Mouse (Mus musculus) megakaryocyte, embryonic 14.5 days (primary cell): ENCODE results near the gene 9530068E07Rik. TPM values are rescaled to one million over a fixed set of nuclear protein-coding genes. Genes with fewer than 3 reads are reported as not detected.

Source experiments
- H3K27me3 ChIP-seq: replicated peaks from 2 replicates; pipeline ENCODE3; 2012; ENCODE audit warnings: inconsistent platforms
- H3K36me3 ChIP-seq: replicated peaks from 2 replicates; pipeline ENCODE3; 2012; ENCODE audit warnings: low read length, inconsistent platforms, mixed read lengths
- H3K4me1 ChIP-seq: 2 replicates; pipeline ENCODE4 v1.6.1; 2012; ENCODE audit warnings: inconsistent platforms
- H3K4me3 ChIP-seq: replicated peaks from 2 replicates; pipeline ENCODE3; 2012; ENCODE audit warnings: moderate library complexity, mild to moderate bottlenecking, inconsistent platforms
- H3K9me3 ChIP-seq: 2 replicates; pipeline ENCODE4 v1.6.1; 2012; ENCODE audit warnings: inconsistent platforms
- FLI1 ChIP-seq: IDR thresholded peaks from 2 replicates; pipeline ENCODE4 v1.6.1; 2012; ENCODE audit warnings: low read length, inconsistent platforms, mixed read lengths
- GATA1 ChIP-seq: IDR thresholded peaks from 3 replicates; pipeline ENCODE4 v1.6.1; 2012; ENCODE audit warnings: mixed read lengths, low read length, inconsistent platforms, borderline replicate concordance
- polyA plus RNA-seq: library from polyadenylated mRNA; stranded (reverse); fragments of >175 nt; gene quantifications from 2 replicates; pipeline ENCODE4 v1.2.3, GENCODE M21; 2012; ENCODE audit warnings: low replicate concordance; ENCODE audit not compliant: insufficient read depth

Gene 9530068E07Rik
- polyA plus RNA-seq, 1 experiment, result 87.8 TPM

- Histone ChIP-seq H3K27me3 (no peaks in the 10 kb centered on the region), H3K36me3 (peaks cover 64% of the 10 kb centered on the region)
- TF ChIP-seq FLI1, result no peak
- TF ChIP-seq GATA1, result no peak
Measured at GRCm38 (mm10) chr11:52389933-52390332, 6.3 kb upstream of the 9530068E07Rik start.

GRCm38 (mm10) chr11:52394494-52394893, 1.7 kb upstream of the 9530068E07Rik start:
- H3K9me3 ChIP-seq, result peaks cover 4% of the 10 kb centered on the region
- peaks cover 21% of the 10 kb centered on the region for H3K36me3 ChIP-seq
- peaks cover 30% of the 10 kb centered on the region for H3K4me1 ChIP-seq
- H3K4me3 ChIP-seq, result no peak overlapping the region
- no peaks in the 10 kb centered on the region for H3K27me3 ChIP-seq
- TF ChIP-seq FLI1 (no peak), GATA1 (no peak)

More at GRCm38 (mm10) chr11:52389933-52390332, 6.3 kb upstream of the 9530068E07Rik start:
- Histone ChIP-seq H3K4me3 (no peak overlapping the region), H3K9me3 (peaks cover 4% of the 10 kb centered on the region), H3K4me1 (peaks cover 8% of the 10 kb centered on the region)

GRCm38 (mm10) chr11:52395343-52395742, 885 bp upstream of the 9530068E07Rik start:
- H3K4me3 ChIP-seq, result no peak overlapping the region

GRCm38 (mm10) chr11:52396597-52397188, 465 bp downstream of the 9530068E07Rik start:
- no peaks in the 10 kb centered on the region for H3K27me3 ChIP-seq
- peaks cover 41% of the 10 kb centered on the region for H3K4me1 ChIP-seq
- peaks cover 7% of the 10 kb centered on the region for H3K36me3 ChIP-seq
- TF ChIP-seq FLI1 (no peak), GATA1 (no peak)
- peak overlapping the region; percentile 97 for H3K4me3 ChIP-seq
- peaks cover 4% of the 10 kb centered on the region for H3K9me3 ChIP-seq

More at GRCm38 (mm10) chr11:52395343-52395742, 885 bp upstream of the 9530068E07Rik start:
- TF ChIP-seq FLI1 (no peak), GATA1 (no peak)
- Histone ChIP-seq H3K4me1 (peaks cover 36% of the 10 kb centered on the region), H3K9me3 (peaks cover 4% of the 10 kb centered on the region), H3K36me3 (peaks cover 12% of the 10 kb centered on the region), H3K27me3 (no peaks in the 10 kb centered on the region)

GRCm38 (mm10) chr11:52397385-52397987, 1.3 kb downstream of the 9530068E07Rik start:
- H3K36me3 ChIP-seq, result peaks cover 7% of the 10 kb centered on the region
- H3K4me1 ChIP-seq, result peaks cover 39% of the 10 kb centered on the region
- no peaks in the 10 kb centered on the region for H3K27me3 ChIP-seq
- H3K9me3 ChIP-seq, result no peaks in the 10 kb centered on the region
- peak overlapping the region; percentile 97 for H3K4me3 ChIP-seq
- TF ChIP-seq FLI1, result no peak
- TF ChIP-seq GATA1, result no peak

GRCm38 (mm10) chr11:52401476-52401875, 5.2 kb downstream of the 9530068E07Rik start:
- Histone ChIP-seq H3K4me1 (peaks cover 39% of the 10 kb centered on the region), H3K36me3 (peaks cover 44% of the 10 kb centered on the region), H3K4me3 (no peak overlapping the region), H3K9me3 (no peaks in the 10 kb centered on the region), H3K27me3 (no peaks in the 10 kb centered on the region)
- TF ChIP-seq FLI1 (no peak), GATA1 (no peak)

GRCm38 (mm10) chr11:52402566-52402965, 6.3 kb downstream of the 9530068E07Rik start:
- Histone ChIP-seq H3K9me3 (no peaks in the 10 kb centered on the region), H3K4me3 (no peak overlapping the region), H3K27me3 (no peaks in the 10 kb centered on the region), H3K36me3 (peaks cover 55% of the 10 kb centered on the region), H3K4me1 (peaks cover 33% of the 10 kb centered on the region)
- TF ChIP-seq GATA1, result no peak
- no peak for TF ChIP-seq FLI1

GRCm38 (mm10) chr11:52404209-52404608, 8.0 kb downstream of the 9530068E07Rik start:
- TF ChIP-seq FLI1, result no peak
- TF ChIP-seq GATA1, result no peak
- Histone ChIP-seq H3K9me3 (no peaks in the 10 kb centered on the region), H3K4me1 (peaks cover 20% of the 10 kb centered on the region), H3K4me3 (no peak overlapping the region), H3K27me3 (no peaks in the 10 kb centered on the region), H3K36me3 (peaks cover 71% of the 10 kb centered on the region)

- Histone ChIP-seq H3K36me3 (peaks cover 72% of the 10 kb centered on the region), H3K27me3 (no peaks in the 10 kb centered on the region), H3K9me3 (no peaks in the 10 kb centered on the region), H3K4me3 (no peak overlapping the region), H3K4me1 (peaks cover 15% of the 10 kb centered on the region)
- TF ChIP-seq GATA1 (no peak), FLI1 (no peak)
Measured at GRCm38 (mm10) chr11:52405196-52405688, 9.0 kb downstream of the 9530068E07Rik start.

GRCm38 (mm10) chr11:52409316-52409715, 13.1 kb downstream of the 9530068E07Rik start:
- H3K36me3 ChIP-seq, result peaks cover 57% of the 10 kb centered on the region

More at GRCm38 (mm10) chr11:52409316-52409715, 13.1 kb downstream of the 9530068E07Rik start:
- Histone ChIP-seq H3K9me3 (peaks cover 16% of the 10 kb centered on the region), H3K27me3 (peaks cover 2% of the 10 kb centered on the region), H3K4me3 (no peak overlapping the region), H3K4me1 (peaks cover 3% of the 10 kb centered on the region)
- TF ChIP-seq GATA1 (no peak), FLI1 (no peak)
